Mouse (Mus musculus): ENCODE results near the gene Ttc7b.

DNA sequence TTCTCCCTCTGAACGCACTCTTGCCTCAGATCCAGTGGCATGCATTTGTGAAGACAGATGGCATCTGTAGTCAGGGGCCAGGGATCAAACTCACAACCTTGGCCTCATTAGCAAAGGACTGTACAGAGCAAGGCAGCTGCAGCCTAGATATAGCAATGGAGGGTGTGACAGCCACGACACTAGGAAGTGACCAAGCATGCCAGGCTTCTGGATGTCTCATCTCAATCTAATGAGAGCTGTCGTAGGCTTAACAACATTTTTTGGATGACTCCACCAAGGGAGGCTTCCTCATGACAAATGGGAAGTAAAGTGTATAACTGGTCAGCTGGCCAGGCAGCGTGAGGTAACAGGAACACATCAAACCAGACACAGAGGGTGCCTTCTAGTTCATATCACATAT, 94.4 kb downstream of the Ttc7b start:
- TF ChIP-seq CHD2 (IDR thresholded peaks at IDR 0.05; ENCODE audit: low read depth, low read length) (no peak), MAFK (IDR thresholded peaks at IDR 0.05; ENCODE audit: insufficient read depth, low read depth, low read length) (no peak), ZC3H11A (IDR thresholded peaks at IDR 0.05; ENCODE audit: borderline replicate concordance, low read depth, low read length) (no peak)
